Mouse (Mus musculus) CH12.LX (cell line): ENCODE measurements around the gene Alg1.
A peak's percentile ranks its signal among the peaks of the same experiment; 100 is the strongest.

ENCODE experiments used
- CTCF ChIP-seq, 2 experiments: IDR thresholded peaks in 1 of 2; conservative IDR thresholded peaks in 1 of 2; 2 replicates each; pipeline ENCODE4 v1.5.1; 2011 to 2012; ENCODE audit warnings: low read depth in 2 of 2, low read length in 2 of 2, improper control_type of control experiment in 1 of 2, inconsistent platforms in 1 of 2, mild to moderate bottlenecking in 1 of 2, moderate library complexity in 1 of 2
- E2F4 ChIP-seq: IDR thresholded peaks from 2 replicates; pipeline ENCODE4 v1.6.1; 2011; ENCODE audit warnings: low read depth, low read length, improper control_type of control experiment; ENCODE audit not compliant: insufficient replicate concordance
- EP300 ChIP-seq: IDR thresholded peaks from 2 replicates; pipeline ENCODE4 v1.6.1; 2011; ENCODE audit warnings: low read length, improper control_type of control experiment
- ETS1 ChIP-seq: conservative IDR thresholded peaks from 2 replicates; pipeline ENCODE4 v1.6.1; 2012; ENCODE audit warnings: low read depth, mild to moderate bottlenecking, inconsistent platforms, low read length, improper control_type of control experiment, moderate library complexity
- JUN ChIP-seq: IDR thresholded peaks from 2 replicates; pipeline ENCODE4 v1.6.1; 2011; ENCODE audit warnings: low read depth, mild to moderate bottlenecking, low read length, improper control_type of control experiment, moderate library complexity; ENCODE audit not compliant: insufficient read depth
- MAX ChIP-seq: IDR thresholded peaks from 2 replicates; pipeline ENCODE4 v1.6.1; 2011; ENCODE audit warnings: low read length, improper control_type of control experiment
- MXI1 ChIP-seq: IDR thresholded peaks from 2 replicates; pipeline ENCODE4 v1.6.1; 2011; ENCODE audit warnings: mild to moderate bottlenecking, low read depth, low read length, improper control_type of control experiment
- MYC ChIP-seq: IDR thresholded peaks from 2 replicates; pipeline ENCODE4 v1.6.1; 2011; ENCODE audit warnings: low read depth, mild to moderate bottlenecking, improper control_type of control experiment, low read length
- NRF1 ChIP-seq: IDR thresholded peaks from 2 replicates; pipeline ENCODE4 v1.6.1; 2014; ENCODE audit warnings: low read depth, mild to moderate bottlenecking, inconsistent platforms, low read length, improper control_type of control experiment, moderate library complexity
- POLR2A ChIP-seq: IDR thresholded peaks from 2 replicates; pipeline ENCODE4 v1.6.1; 2011; ENCODE audit warnings: low read depth, mild to moderate bottlenecking, improper control_type of control experiment, low read length
- SMC3 ChIP-seq: IDR thresholded peaks from 2 replicates; pipeline ENCODE4 v1.6.1; 2011; ENCODE audit warnings: low read depth, low read length, improper control_type of control experiment
- UBTF ChIP-seq: IDR thresholded peaks from 2 replicates; pipeline ENCODE4 v1.6.1; 2012; ENCODE audit warnings: low read depth, mild to moderate bottlenecking, inconsistent platforms, low read length, improper control_type of control experiment, moderate library complexity
- ZMIZ1 ChIP-seq: IDR thresholded peaks from 2 replicates; pipeline ENCODE4 v1.6.1; 2012; ENCODE audit warnings: low read depth, mild to moderate bottlenecking, inconsistent platforms, low read length, improper control_type of control experiment

DNA sequence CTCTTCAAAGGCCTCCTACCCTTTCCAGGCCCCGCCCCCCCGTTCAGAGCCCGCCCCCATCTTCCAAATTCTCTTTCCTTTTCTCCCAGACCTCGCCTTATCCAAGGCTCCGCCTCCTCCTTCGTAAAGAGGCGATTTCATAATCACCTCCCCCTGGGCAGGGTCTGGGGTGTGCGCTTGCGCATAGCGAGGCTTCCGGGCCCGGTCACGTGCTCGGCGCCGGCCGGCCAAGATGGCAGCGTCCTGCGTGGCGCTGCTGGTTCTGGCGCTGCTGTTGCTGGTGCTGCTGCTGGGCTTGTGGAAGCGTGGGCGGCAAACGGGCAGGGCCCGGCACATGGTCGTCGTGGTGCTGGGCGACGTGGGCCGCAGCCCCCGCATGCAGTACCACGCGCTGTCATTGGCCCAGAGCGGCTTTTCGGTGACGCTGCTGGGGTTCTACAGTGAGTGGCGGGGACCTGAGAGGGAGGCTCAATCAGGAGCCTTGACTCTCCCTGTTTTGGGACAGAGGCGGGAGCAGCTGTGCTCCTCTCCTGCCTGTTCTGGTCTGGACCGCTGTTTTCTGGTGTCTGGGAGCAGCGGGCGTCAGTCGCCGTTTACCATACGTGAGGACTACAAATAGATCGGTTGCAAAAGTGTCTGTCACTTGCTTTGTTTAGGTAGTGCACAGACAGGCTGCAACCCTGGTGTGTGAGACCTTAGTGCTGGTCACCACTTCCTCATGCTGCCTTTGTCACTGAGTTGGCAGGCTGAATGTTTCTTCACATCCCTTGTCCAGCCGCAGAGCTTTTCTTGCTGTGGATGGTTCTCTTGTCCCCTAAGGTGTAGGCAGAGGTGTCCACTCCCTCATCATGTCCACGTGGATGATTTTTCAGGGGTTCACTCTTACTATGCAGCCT lies at the start of gene Alg1:
- TF ChIP-seq NRF1: peak; percentile 91
- TF ChIP-seq CTCF (conservative IDR thresholded peaks at IDR 0.05 in 1 of 2, IDR thresholded peaks at IDR 0.05 in 1 of 2; ENCODE audit: low read depth in 2 of 2, low read length in 2 of 2): no peak
- peak; percentile 100 for TF ChIP-seq POLR2A
- peak; percentile 32 for TF ChIP-seq ETS1
- TF ChIP-seq E2F4: no peak
- TF ChIP-seq MAX: peak; percentile 97
- TF ChIP-seq MXI1: peak; percentile 98
- TF ChIP-seq EP300: no peak
- no peak for TF ChIP-seq SMC3
- no peak for TF ChIP-seq JUN
- TF ChIP-seq ZMIZ1: peak; percentile 97
- TF ChIP-seq MYC: peak; percentile 88
- no peak for TF ChIP-seq UBTF
